Mouse (Mus musculus) testis, adult 2 months (tissue): Measurements from ENCODE around the gene Gnb1l.

Experiments used
- CTCF ChIP-seq: fragments of 200-500 bp; IDR thresholded peaks from 2 replicates; pipeline ENCODE4 v1.5.1; 2012; ENCODE audit warnings: low read depth, mild to moderate bottlenecking, inconsistent platforms, low read length, moderate library complexity; ENCODE audit not compliant: control insufficient read depth, insufficient read depth, insufficient replicate concordance
- POLR2A ChIP-seq: fragments of 200-500 bp; IDR thresholded peaks from 2 replicates; pipeline ENCODE4 v1.6.1; 2012; ENCODE audit warnings: low read depth, mild to moderate bottlenecking, inconsistent platforms, low read length, moderate library complexity; ENCODE audit not compliant: control insufficient read depth

- TF ChIP-seq CTCF (no peak), POLR2A (no peak)
These were observed 30.1 kb downstream of the Gnb1l start for GRCm38 (mm10) chr16:18528656-18529055.
